Mouse (Mus musculus): ENCODE results near the gene Exoc3l.

Exoc3l gene

GRCm38 (mm10) chr8:105295895-105296573 lies at the start of gene Exoc3l:
Gene Exoc3l, minus strand, starts transcription at chr8:105296101.
- DNase-seq (ENCODE audit: low spot score): peak; percentile 51

- DNase-seq (ENCODE audit: low spot score): no peak
These were observed 49.4 kb upstream of the Exoc3l start for GRCm38 (mm10) chr8:105345061-105345975.

GRCm38 (mm10) chr8:105343791-105344574 lies 48.1 kb upstream of the Exoc3l start:
- no peak for DNase-seq (ENCODE audit: low spot score)

- no peak for DNase-seq (ENCODE audit: low spot score)
These were observed 46.9 kb upstream of the Exoc3l start for GRCm38 (mm10) chr8:105342768-105343167.

- DNase-seq (ENCODE audit: low spot score): no peak
These were observed 45.5 kb upstream of the Exoc3l start for GRCm38 (mm10) chr8:105341399-105341798.

- DNase-seq (ENCODE audit: low spot score): no peak
These were observed 44.2 kb upstream of the Exoc3l start for GRCm38 (mm10) chr8:105339886-105340635.

- DNase-seq (ENCODE audit: low spot score): no peak
These were observed 43.1 kb upstream of the Exoc3l start for GRCm38 (mm10) chr8:105338992-105339391.

GRCm38 (mm10) chr8:105336373-105337130 lies 40.7 kb upstream of the Exoc3l start:
- peak; percentile 6 for DNase-seq (ENCODE audit: low spot score)

GRCm38 (mm10) chr8:105332523-105332922 lies 36.6 kb upstream of the Exoc3l start:
- no peak for DNase-seq (ENCODE audit: low spot score)

GRCm38 (mm10) chr8:105331931-105332330 lies 36.0 kb upstream of the Exoc3l start:
- no peak for DNase-seq (ENCODE audit: low spot score)

GRCm38 (mm10) chr8:105331469-105331868 lies 35.6 kb upstream of the Exoc3l start:
- DNase-seq (ENCODE audit: low spot score): no peak

GRCm38 (mm10) chr8:105330325-105330724 lies 34.4 kb upstream of the Exoc3l start:
- DNase-seq (ENCODE audit: low spot score): no peak

- DNase-seq (ENCODE audit: low spot score): no peak
These were observed 31.1 kb upstream of the Exoc3l start for GRCm38 (mm10) chr8:105326968-105327367.

GRCm38 (mm10) chr8:105326141-105326672 lies 30.3 kb upstream of the Exoc3l start, which contains the start of the genes Lrrc29 and Tmem208:
Gene Lrrc29, minus strand, starts transcription at chr8:105326278.
Gene Tmem208, plus strand, starts transcription at chr8:105326354.
- peak; percentile 96 for DNase-seq (ENCODE audit: low spot score)

GRCm38 (mm10) chr8:105325641-105326093 lies 29.8 kb upstream of the Exoc3l start:
- DNase-seq (ENCODE audit: low spot score): no peak

- DNase-seq (ENCODE audit: low spot score): no peak
These were observed 27.3 kb upstream of the Exoc3l start for GRCm38 (mm10) chr8:105323183-105323582.

- DNase-seq (ENCODE audit: low spot score): no peak
These were observed 22.8 kb upstream of the Exoc3l start for GRCm38 (mm10) chr8:105318662-105319190.

GRCm38 (mm10) chr8:105317941-105318340 lies 22.0 kb upstream of the Exoc3l start:
- DNase-seq (ENCODE audit: low spot score): no peak

GRCm38 (mm10) chr8:105315073-105315769 lies 19.3 kb upstream of the Exoc3l start:
- no peak for DNase-seq (ENCODE audit: low spot score)
